Mouse (Mus musculus): ENCODE data around the gene Lyz2. TPM values are rescaled to one million over a fixed set of nuclear protein-coding genes. Genes with fewer than 3 reads are reported as not detected.

Lyz2 gene
- total RNA-seq (2023; ENCODE audit: inconsistent age), result 6.7 to 9.9 TPM (median 8.3 TPM) in 4 replicates

DNA sequence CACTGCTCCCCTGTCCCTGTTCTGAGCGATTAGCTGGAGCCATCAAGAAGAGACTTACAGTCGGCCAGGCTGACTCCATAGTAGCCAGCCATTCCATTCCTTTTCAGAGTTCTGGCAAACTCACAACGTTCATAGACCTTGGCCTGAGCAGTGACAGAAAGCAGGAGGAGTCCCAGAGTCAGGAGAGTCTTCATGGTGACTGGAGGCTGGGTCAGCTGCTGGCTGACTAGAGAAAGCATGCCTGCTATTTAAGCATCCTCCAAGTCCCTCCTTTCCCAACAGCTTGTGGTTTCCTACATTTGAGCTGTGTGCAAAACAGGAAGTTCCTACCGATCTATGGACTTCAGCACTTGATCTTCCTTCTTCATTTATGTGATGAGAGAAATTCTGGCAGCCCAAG, at the start of gene Lyz2:
Lyz2 (minus strand) TSS at position 273 of the 400 bp plus-strand sequence.

DNA sequence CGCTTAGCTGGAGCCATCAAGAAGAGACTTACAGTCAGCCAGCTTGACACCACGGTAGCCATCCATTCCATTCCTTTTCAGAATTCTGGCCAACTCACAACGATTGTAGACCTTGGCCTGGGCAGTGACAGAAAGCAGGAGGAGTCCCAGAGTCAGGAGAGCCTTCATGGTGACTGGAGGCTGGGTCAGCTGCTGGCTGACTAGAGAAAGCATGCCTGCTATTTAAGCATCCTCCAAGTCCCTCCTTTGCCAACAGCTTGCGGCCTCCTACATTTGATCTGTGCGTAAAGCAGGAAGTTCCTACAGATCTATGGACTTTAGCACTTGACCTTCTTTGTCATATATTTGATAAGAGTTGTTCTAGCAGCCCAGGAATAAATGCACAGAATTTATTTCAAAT, 10.6 kb upstream of the Lyz2 start, which contains the start of gene Lyz1:
Lyz1 (minus strand) TSS at position 198 of the 400 bp plus-strand sequence.

DNA sequence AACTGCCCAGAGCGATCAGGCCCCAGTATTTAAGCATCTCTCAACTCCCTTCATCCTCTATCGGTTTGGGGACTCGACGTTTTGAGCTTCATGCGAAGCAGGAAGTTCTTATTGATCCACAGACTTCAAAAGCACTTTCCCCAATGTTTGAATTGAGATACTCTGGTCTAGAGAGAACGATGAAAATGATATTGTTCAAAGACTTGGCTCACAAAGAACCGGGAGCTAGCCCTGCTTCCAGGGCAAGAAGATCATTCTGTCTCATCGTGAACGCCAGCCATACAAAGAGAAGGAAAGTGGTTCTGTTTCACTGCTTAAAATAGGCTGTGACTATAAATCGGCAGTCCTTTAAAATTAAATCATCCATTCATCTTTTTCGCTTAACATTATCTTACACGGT, 43.5 kb downstream of the Lyz2 start, which contains the start of gene 9530003J23Rik:
9530003J23Rik (minus strand) TSS at position 101 of the 400 bp plus-strand sequence.

Other genes starting within 250 kb of the Lyz2 start
- gene Lrrc10, start 237.0 kb downstream of the Lyz2 start, total RNA-seq (2023; ENCODE audit: inconsistent age), result not detected in 4 replicates
- 264 to 279 TPM (median 272 TPM) in 4 replicates for gene Cct2, start 218.5 kb downstream of the Lyz2 start, total RNA-seq (2023; ENCODE audit: inconsistent age)
- gene Frs2, start 133.8 kb downstream of the Lyz2 start, total RNA-seq (2023; ENCODE audit: inconsistent age), result 22.9 to 28.8 TPM (median 27.1 TPM) in 4 replicates
- 115 to 130 TPM (median 118 TPM) in 4 replicates for gene Yeats4, start 57.8 kb downstream of the Lyz2 start, total RNA-seq (2023; ENCODE audit: inconsistent age)
- not detected in 4 replicates for gene 9530003J23Rik, start 43.6 kb downstream of the Lyz2 start, total RNA-seq (2023; ENCODE audit: inconsistent age)
- 0.58 to 0.96 TPM (median 0.58 TPM) in 3 of 4 replicates, not detected in the other for gene Lyz1, start 10.5 kb upstream of the Lyz2 start, total RNA-seq (2023; ENCODE audit: inconsistent age)
- 113 to 136 TPM (median 134 TPM) in 4 replicates for gene Cpsf6, start 97.7 kb upstream of the Lyz2 start, total RNA-seq (2023; ENCODE audit: inconsistent age)

All from B cell, adult (primary cell).